Mouse (Mus musculus): ENCODE results near the gene Cyp3a13.

- TF ChIP-seq CTCF (IDR thresholded peaks at IDR 0.05) (peak; percentile 12; the same call in 1 of the 2 replicates), EP300 (IDR thresholded peaks at IDR 0.05; ENCODE audit: insufficient read depth, low read depth, low read length) (no peak), POLR2A (IDR thresholded peaks at IDR 0.05; ENCODE audit: insufficient read depth, low read depth, low read length) (no peak)
Observed at GRCm38 (mm10) chr5:137914508-137914907, 6.9 kb downstream of the Cyp3a13 start.
